Mouse (Mus musculus): Measurements from ENCODE around the gene Gm27021. TPM values are rescaled to one million over a fixed set of nuclear protein-coding genes. Genes with fewer than 3 reads are reported as not detected.

Gm27021 gene
- total RNA-seq (2021), result 1 to 10 TPM; 1.4 to 2.0 TPM
- long read RNA-seq, partial matches to known transcripts, result 0 of 1 reads
- long read RNA-seq, other reads (novel, unspliced or antisense), result 0 of 1 reads

- peak; percentile 79 to 90 for DNase-seq (ENCODE audit: low spot score in 2 of 2)
Measured at GRCm38 (mm10) chr8:120667561-120668373, at the start of gene Gm27021, which contains the start of gene Cox4i1. Gene Gm27021, minus strand, starts transcription at chr8:120668079. Gene Cox4i1, plus strand, starts transcription at chr8:120668222.

DNA sequence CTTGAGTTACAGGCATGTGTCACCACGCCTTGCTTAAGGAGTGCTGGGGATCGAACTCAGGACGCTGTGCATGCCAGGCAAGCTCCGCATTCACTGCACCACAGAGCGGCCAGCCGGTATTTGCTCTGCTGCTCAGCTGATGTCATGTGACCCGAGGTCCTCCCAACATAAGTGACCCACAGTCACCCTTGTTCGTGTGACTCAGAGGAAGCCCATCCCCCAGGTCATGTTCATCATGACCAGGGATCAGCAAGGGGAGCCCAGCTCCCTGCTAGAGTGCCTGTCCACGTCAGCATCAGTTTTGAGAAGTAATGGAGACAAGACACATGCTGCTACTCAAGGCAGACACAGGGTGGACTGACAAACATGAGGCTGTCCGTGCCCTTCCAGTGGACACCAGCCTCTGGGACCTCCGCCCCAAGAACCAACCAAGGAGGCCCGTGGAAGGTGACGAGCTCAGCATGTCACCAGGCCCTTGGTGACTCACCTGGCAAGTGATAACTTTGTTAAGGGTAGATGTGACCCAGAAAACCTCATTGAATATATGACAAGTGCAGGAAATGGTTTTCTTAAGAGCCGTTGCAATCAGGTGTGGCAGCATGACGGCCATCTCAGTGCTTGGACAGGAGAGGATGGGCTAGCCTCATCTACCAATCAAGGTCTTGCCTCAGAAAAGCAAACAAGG, 48.3 kb upstream of the Gm27021 start:
- no peak for DNase-seq (ENCODE audit: low spot score in 2 of 2)

DNA sequence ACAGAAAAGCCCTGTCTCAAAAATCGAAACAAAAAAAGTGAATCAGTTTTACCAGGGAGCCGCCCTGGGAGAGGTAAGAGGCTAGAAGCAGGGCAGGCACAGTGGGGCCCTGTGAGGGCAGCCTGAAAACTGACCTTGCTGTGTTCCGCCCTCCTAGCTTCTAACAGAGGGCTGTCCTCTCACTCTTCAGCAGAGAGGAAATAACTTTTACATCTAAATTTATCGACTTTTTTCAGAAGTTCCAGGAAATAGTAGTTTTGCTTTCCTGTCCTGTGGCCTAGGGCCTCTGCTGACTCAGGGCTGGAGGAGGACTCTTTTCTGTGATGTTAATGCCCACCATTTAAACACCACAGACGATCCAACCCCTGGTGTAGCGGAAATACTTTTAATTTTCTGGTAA, 47.3 kb upstream of the Gm27021 start:
- no peak for DNase-seq (ENCODE audit: low spot score in 2 of 2)

GRCm38 (mm10) chr8:120709176-120709575, 41.3 kb upstream of the Gm27021 start:
- no peak for DNase-seq (ENCODE audit: low spot score in 2 of 2)

GRCm38 (mm10) chr8:120706193-120706592, 38.3 kb upstream of the Gm27021 start:
- DNase-seq (ENCODE audit: low spot score in 2 of 2), result no peak

GRCm38 (mm10) chr8:120705163-120705562, 37.3 kb upstream of the Gm27021 start:
- no peak for DNase-seq (ENCODE audit: low spot score in 2 of 2)

GRCm38 (mm10) chr8:120704203-120704602, 36.3 kb upstream of the Gm27021 start:
- no peak for DNase-seq (ENCODE audit: low spot score in 2 of 2)

GRCm38 (mm10) chr8:120701758-120702465, 34.0 kb upstream of the Gm27021 start:
- DNase-seq (ENCODE audit: low spot score in 2 of 2), result peak in 1 of 2 experiments; percentile 23

DNA sequence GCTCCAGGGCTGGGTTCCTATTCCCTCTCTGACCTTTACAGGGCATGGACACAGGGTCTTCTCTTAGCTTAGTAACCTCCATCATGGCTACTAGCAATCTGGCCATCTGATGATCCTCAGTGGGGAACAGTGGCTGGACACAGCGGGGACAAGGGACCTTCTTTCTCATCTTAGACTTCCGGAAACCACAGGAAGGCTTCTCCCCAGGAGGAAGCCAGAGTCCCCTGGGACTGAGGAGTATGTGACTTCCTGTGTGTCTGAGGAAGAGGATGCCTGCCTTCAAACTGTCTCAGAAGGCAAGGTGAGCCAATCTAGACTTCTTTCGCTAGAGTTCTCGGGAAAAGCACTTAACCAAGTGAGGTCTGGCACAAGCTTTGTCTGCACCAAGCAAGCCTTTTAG, 32.2 kb upstream of the Gm27021 start:
- no peak for DNase-seq (ENCODE audit: low spot score in 2 of 2)

- DNase-seq (ENCODE audit: low spot score in 2 of 2), result no peak
Measured at GRCm38 (mm10) chr8:120699565-120699964, 31.7 kb upstream of the Gm27021 start.

DNA sequence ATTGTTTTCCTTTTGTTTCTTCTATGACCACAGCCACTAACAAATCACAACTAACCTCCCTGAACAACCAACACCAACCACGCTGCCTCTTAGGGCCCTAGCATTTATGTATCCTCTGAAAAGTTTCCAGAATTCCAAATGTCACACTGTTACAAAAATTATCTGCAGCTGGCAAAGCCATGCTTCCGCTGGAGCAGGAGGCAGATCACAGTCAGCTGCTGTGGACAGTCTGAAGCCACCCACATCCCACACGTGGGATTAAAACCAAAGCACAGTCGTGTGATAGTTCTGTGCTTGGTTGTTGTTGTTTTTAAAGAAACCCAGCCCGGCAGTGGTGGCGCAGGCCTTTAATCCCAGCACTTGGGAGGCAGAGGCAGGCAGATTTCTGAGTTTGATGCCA, 31.2 kb upstream of the Gm27021 start:
- DNase-seq (ENCODE audit: low spot score in 2 of 2), result no peak

DNA sequence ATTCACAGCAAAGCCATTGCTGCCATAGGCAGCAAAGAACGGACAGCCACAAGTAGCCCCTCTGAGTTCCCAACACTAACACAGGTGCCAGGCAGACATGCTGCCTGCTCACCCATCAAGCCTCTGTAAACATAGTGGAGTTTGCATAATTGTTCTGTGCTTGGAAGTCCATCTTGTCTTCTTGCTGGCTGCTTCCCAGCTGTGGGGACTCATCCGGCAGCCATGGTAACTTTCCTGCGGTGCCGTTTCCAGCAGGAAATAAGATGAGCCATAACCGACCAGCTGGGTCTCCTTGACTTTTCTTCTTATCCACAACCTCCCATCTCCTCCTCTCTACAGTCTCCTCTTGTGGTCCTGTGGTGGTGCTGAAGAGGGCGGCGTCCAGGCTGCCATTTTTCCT, 30.5 kb upstream of the Gm27021 start:
- DNase-seq (ENCODE audit: low spot score in 2 of 2), result no peak

DNA sequence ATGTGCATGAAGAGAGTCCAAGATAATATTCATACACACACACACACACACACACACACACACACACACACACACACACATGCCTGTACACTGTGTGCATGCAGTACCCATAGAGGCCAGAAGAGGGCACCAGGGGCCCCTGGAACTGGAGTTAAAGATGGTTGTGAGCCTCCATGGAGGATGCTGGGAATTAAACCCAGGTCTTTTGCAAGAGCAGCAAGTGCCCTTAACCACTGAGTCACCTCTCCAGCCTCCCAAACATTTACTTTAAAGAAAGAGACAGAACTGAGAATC, 30.0 kb upstream of the Gm27021 start:
- DNase-seq (ENCODE audit: low spot score in 2 of 2), result no peak

- no peak for DNase-seq (ENCODE audit: low spot score in 2 of 2)
Measured at GRCm38 (mm10) chr8:120697154-120697978, 29.5 kb upstream of the Gm27021 start.

GRCm38 (mm10) chr8:120696401-120697153, 28.7 kb upstream of the Gm27021 start:
- DNase-seq (ENCODE audit: low spot score in 2 of 2), result no peak

DNA sequence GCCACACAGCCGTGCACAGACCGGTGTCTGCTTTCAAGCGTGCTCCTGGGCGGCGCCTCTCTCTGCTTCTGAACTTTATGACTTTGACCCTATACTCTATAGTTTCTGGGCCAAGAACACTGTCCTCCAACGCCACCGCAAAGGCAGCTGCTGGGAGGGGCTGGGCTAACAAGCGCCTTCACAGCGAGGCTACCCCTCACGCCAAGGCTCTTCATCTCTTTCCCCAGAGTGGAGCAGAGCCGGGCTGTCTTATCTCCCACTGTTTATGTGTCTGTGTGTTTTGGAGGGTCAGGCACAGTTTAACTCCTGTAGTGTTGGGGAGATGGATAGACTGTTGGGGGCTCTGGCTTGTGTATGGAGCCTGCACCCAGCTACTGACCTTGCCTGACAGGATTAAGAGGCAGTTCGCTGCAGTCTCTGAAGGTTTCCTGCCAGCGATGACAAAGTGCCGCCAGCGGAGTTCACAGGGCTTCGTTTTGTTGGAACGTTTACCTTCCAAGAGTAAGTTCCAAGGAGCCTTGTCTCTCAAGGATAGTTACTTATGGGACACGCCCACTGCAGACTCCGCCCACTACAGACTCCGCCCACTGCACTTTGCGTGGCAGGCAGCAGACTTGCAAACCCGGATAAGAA, 26.1 kb upstream of the Gm27021 start:
- no peak for DNase-seq (ENCODE audit: low spot score in 2 of 2)

DNA sequence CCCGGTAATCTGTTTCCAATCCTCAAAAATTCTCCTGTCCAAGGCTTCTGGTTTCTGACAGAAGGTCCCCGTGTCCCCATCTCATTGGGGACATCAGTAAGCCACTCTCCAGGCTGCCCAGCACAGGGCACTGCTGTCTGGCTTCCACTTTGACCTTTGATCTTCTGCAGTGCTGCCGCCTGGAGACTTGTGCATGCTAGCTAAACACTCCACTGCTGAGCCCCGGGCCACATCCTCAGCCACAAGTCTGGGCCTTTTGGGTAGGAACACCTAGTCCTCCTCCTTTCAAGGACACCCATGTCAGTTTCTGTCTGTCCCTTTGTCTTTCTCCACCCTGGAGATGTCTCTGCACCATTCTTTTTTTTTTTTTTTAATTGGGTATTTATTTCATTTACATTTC, 25.1 kb upstream of the Gm27021 start:
- no peak for DNase-seq (ENCODE audit: low spot score in 2 of 2)

DNA sequence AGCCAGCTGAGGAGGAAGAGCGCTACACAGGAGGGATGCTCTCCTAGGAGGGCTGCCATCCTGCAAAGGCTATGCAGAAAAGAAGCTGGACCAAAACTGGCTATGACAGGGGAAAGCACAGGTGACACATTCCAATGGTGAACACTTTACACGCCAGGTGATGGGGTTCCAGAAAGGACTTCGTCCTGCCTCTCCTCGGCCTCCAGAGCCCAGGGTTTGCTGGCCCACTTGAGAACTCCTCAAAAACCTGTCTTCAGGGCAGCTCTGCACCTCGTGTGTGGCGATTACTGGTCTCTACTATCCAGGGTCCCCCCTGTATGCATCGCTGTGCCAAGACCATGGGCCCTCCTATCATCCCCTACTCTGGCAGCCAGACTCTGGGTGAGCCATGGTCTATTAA, 20.6 kb upstream of the Gm27021 start:
- DNase-seq (ENCODE audit: low spot score in 2 of 2), result no peak

DNA sequence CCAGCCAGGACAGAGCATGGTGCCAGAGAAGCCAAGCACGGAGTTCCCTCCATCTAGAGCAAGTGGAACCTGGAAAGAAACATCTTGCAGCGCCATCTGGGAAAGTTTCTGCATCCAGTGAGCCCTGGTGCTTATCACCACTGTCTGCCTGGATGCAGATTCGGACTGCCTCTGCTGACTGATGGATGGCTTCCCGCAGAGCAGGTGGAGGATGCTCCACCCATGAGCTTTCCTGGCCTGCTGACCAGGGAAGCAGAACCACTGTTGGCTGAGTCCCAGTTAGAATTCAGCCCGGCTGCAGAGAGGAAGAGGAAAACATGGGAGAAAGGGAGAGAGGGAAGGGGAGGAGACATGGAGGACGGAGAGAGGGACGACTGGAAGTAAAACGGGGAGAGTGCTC, 19.9 kb upstream of the Gm27021 start:
- no peak for DNase-seq (ENCODE audit: low spot score in 2 of 2)

- no peak for DNase-seq (ENCODE audit: low spot score in 2 of 2)
Measured at GRCm38 (mm10) chr8:120686576-120686975, 18.7 kb upstream of the Gm27021 start.
